Mouse (Mus musculus) small intestine, adult 2 months (tissue): ENCODE data around the gene Dnajc27.

ENCODE experiments used
- CTCF ChIP-seq: fragments of 200-500 bp; IDR thresholded peaks from 2 replicates; pipeline ENCODE4 v1.5.1; 2012; ENCODE audit warnings: low read depth, mild to moderate bottlenecking, control low read depth, inconsistent platforms, low read length, moderate library complexity, mixed read lengths; ENCODE audit not compliant: insufficient replicate concordance, insufficient read length; ENCODE audit errors: extremely low read depth
- POLR2A ChIP-seq: fragments of 200-500 bp; IDR thresholded peaks from 2 replicates; pipeline ENCODE4 v1.6.1; 2012; ENCODE audit warnings: low read depth, mild to moderate bottlenecking, control low read depth, inconsistent platforms, low read length, moderate library complexity

DNA sequence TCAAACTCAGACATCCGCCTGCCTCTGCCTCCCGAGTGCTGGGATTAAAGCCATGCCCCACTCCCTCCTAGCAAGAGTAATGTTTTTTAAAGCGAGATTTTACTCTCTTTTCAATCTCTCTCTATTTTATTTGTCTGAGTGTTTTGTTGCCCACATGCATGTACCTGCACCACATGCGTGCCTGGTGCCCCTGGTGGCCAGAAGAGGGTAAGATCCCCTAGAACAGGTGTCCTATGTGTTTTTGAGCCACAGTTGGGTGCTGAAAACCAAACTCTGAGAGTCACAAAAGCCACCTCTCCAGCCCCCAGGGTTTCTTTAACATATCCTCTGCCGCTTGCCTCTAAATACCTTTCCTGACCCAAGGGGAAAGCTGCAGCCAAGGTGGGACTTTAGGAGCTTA lies 60.8 kb downstream of the Dnajc27 start:
- TF ChIP-seq CTCF (no peak), POLR2A (no peak)
